Mouse (Mus musculus) embryonic facial prominence, embryonic 14.5 days (tissue): Measurements from ENCODE around the gene Cped1. TPM values are rescaled to one million over a fixed set of nuclear protein-coding genes. Genes with fewer than 3 reads are reported as not detected.

Source experiments
- ATAC-seq: fragments of 200-750 bp; cut with Nextera tagmentation; 2 replicates; pipeline ENCODE4 v1.8.0; 2017; ENCODE audit warnings: low read depth, moderate number of reproducible peaks, moderate TSS enrichment
- DNase-seq: peaks from one replicate; pipeline ENCODE4 v3.0.0-alpha.2; 2015; ENCODE audit warnings: low spot score
- H3K27ac ChIP-seq: fragments of 300-500 bp; sonication (generic); replicated peaks from 2 replicates; pipeline ENCODE4 v1.5.1; 2014; ENCODE audit warnings: low read depth, mild to moderate bottlenecking, low read length, moderate library complexity
- H3K27me3 ChIP-seq: fragments of 300-500 bp; sonication (generic); replicated peaks from 2 replicates; pipeline ENCODE4 v1.6.1; 2014; ENCODE audit warnings: low read length; ENCODE audit not compliant: control insufficient read depth, insufficient read depth
- H3K36me3 ChIP-seq: fragments of 300-500 bp; sonication (generic); 2 replicates; pipeline ENCODE4 v1.6.1; 2014; ENCODE audit warnings: low read length, mixed read lengths; ENCODE audit not compliant: control insufficient read depth, insufficient read depth
- H3K4me1 ChIP-seq: fragments of 300-500 bp; sonication (generic); 2 replicates; pipeline ENCODE4 v1.6.1; 2014; ENCODE audit warnings: antibody characterized with exemption, low read length; ENCODE audit not compliant: control insufficient read depth, insufficient read depth
- H3K4me2 ChIP-seq: fragments of 300-500 bp; sonication (generic); 2 replicates; pipeline ENCODE4 v1.6.1; 2014; ENCODE audit warnings: low read depth, mild to moderate bottlenecking, low read length, moderate library complexity, mixed read lengths
- H3K4me3 ChIP-seq: fragments of 300-500 bp; sonication (generic); 2 replicates; pipeline ENCODE4 v1.5.1; 2014; ENCODE audit warnings: low read depth, mild to moderate bottlenecking, low read length
- H3K9ac ChIP-seq: fragments of 300-500 bp; sonication (generic); 2 replicates; pipeline ENCODE4 v1.6.1; 2014; ENCODE audit warnings: low read depth, mild to moderate bottlenecking, low read length, moderate library complexity, mixed read lengths
- H3K9me3 ChIP-seq: fragments of 300-500 bp; sonication (generic); 2 replicates; pipeline ENCODE4 v1.6.1; 2016; ENCODE audit warnings: low read length; ENCODE audit not compliant: control insufficient read depth
- WGBS: fragments of 180-500 bp; shearing (Covaris S2); extraction: QIAGEN DNeasy Blood & Tissue Kit; methylation state at CpG from one replicate; pipeline ENCODE4 v1.1.7; 2014; 5-methylcytosine and 5-hydroxymethylcytosine counted together
- polyA plus RNA-seq: library from polyadenylated mRNA; unstranded; fragments of >200 nt; fragmentation: Nextera tagmentation; extraction: Ambion mirVana; gene quantifications from 2 replicates; pipeline ENCODE4 v1.2.1, GENCODE M21; 2014

The Cped1 gene
- polyA plus RNA-seq, 1 experiment from 2014 or later = 25.0 TPM

- H3K9ac ChIP-seq = no peak overlapping the region
- H3K4me2 ChIP-seq = no peak overlapping the region
- no peaks in the 10 kb centered on the region for H3K36me3 ChIP-seq
- H3K27me3 ChIP-seq = no peaks in the 10 kb centered on the region
- DNase-seq (no peak), ATAC-seq (no peak)
- no peak overlapping the region for H3K27ac ChIP-seq
- no peak overlapping the region for H3K4me3 ChIP-seq
- H3K9me3 ChIP-seq = no peaks in the 10 kb centered on the region
- 90% methylated on average over 3 of the region's 3 CpGs for WGBS
- H3K4me1 ChIP-seq = peaks cover 4% of the 10 kb centered on the region; the same call in 1 of the 2 replicates
Observed at GRCm38 (mm10) chr6:22198603-22199002, 212.9 kb downstream of the Cped1 start.

GRCm38 (mm10) chr6:22199473-22199872 lies 213.8 kb downstream of the Cped1 start:
- Histone ChIP-seq H3K4me1 (peaks cover 6% of the 10 kb centered on the region), H3K4me2 (no peak overlapping the region), H3K4me3 (no peak overlapping the region), H3K36me3 (no peaks in the 10 kb centered on the region), H3K9ac (no peak overlapping the region), H3K27ac (no peak overlapping the region), H3K9me3 (no peaks in the 10 kb centered on the region), H3K27me3 (no peaks in the 10 kb centered on the region)
- DNase-seq (no peak), ATAC-seq (no peak)
- 79% methylated on average over 2 of the region's 2 CpGs for WGBS

GRCm38 (mm10) chr6:22200133-22200532 lies 214.4 kb downstream of the Cped1 start:
- Histone ChIP-seq H3K4me3 (no peak overlapping the region), H3K36me3 (no peaks in the 10 kb centered on the region), H3K9me3 (no peaks in the 10 kb centered on the region), H3K4me1 (peaks cover 13% of the 10 kb centered on the region), H3K9ac (no peak overlapping the region), H3K4me2 (no peak overlapping the region), H3K27me3 (no peaks in the 10 kb centered on the region), H3K27ac (no peak overlapping the region)
- ATAC-seq (no peak), DNase-seq (no peak)
- 85% methylated on average over 3 of the region's 3 CpGs for WGBS

GRCm38 (mm10) chr6:22201879-22202278 lies 216.2 kb downstream of the Cped1 start:
- H3K27ac ChIP-seq = no peak overlapping the region
- no peak overlapping the region for H3K4me3 ChIP-seq
- no peak for DNase-seq
- no peak overlapping the region for H3K4me2 ChIP-seq
- H3K4me1 ChIP-seq = peaks cover 23% of the 10 kb centered on the region
- no peak for ATAC-seq
- no peaks in the 10 kb centered on the region for H3K9me3 ChIP-seq
- no peaks in the 10 kb centered on the region for H3K36me3 ChIP-seq
- WGBS = 72% methylated on average over 3 of the region's 3 CpGs
- H3K27me3 ChIP-seq = no peaks in the 10 kb centered on the region
- no peak overlapping the region for H3K9ac ChIP-seq

GRCm38 (mm10) chr6:22205030-22205750 lies 219.5 kb downstream of the Cped1 start:
- Histone ChIP-seq H3K9ac (no peak overlapping the region), H3K27me3 (no peaks in the 10 kb centered on the region), H3K4me3 (peak overlapping the region; percentile 5; the same call in 1 of the 2 replicates), H3K4me1 (peaks cover 23% of the 10 kb centered on the region), H3K36me3 (no peaks in the 10 kb centered on the region), H3K9me3 (no peaks in the 10 kb centered on the region), H3K4me2 (peak overlapping the region; percentile 46), H3K27ac (peak overlapping the region; percentile 44; the same call in 1 of the 2 replicates)
- ATAC-seq = no peak
- peak; percentile 55 for DNase-seq
- 58% methylated on average over 12 of the region's 12 CpGs for WGBS

- ATAC-seq (no peak), DNase-seq (peak; percentile 65)
- Histone ChIP-seq H3K4me3 (peak overlapping the region; percentile 5; the same call in 1 of the 2 replicates), H3K4me2 (peak overlapping the region; percentile 46), H3K9me3 (no peaks in the 10 kb centered on the region), H3K4me1 (peaks cover 23% of the 10 kb centered on the region), H3K27me3 (no peaks in the 10 kb centered on the region), H3K9ac (no peak overlapping the region), H3K27ac (0 out of 2 replicates have a peak overlapping the region, but pooled peaks have one; percentile 33), H3K36me3 (no peaks in the 10 kb centered on the region)
- WGBS = 25% methylated on average over 7 of the region's 7 CpGs
Observed at GRCm38 (mm10) chr6:22205751-22206121, 220.0 kb downstream of the Cped1 start.

- H3K4me2 ChIP-seq = peak overlapping the region; percentile 46
- no peak overlapping the region for H3K9ac ChIP-seq
- ATAC-seq (peak; percentile 65), DNase-seq (peak; percentile 81)
- H3K36me3 ChIP-seq = no peaks in the 10 kb centered on the region
- no peaks in the 10 kb centered on the region for H3K9me3 ChIP-seq
- H3K27me3 ChIP-seq = no peaks in the 10 kb centered on the region
- WGBS = 50% methylated on average over 14 of the region's 14 CpGs
- H3K27ac ChIP-seq = 0 out of 2 replicates have a peak overlapping the region, but pooled peaks have one; percentile 33
- peaks cover 23% of the 10 kb centered on the region for H3K4me1 ChIP-seq
- peak overlapping the region; percentile 5; the same call in 1 of the 2 replicates for H3K4me3 ChIP-seq
Observed at GRCm38 (mm10) chr6:22206179-22206578, 220.5 kb downstream of the Cped1 start.

- 47% methylated on average over 5 of the region's 6 CpGs for WGBS
- peak; percentile 41; the same call in 1 of the 2 replicates for ATAC-seq
- no peaks in the 10 kb centered on the region for H3K36me3 ChIP-seq
- no peak overlapping the region for H3K4me3 ChIP-seq
- H3K9me3 ChIP-seq = no peaks in the 10 kb centered on the region
- DNase-seq = peak; percentile 63
- H3K4me1 ChIP-seq = peaks cover 20% of the 10 kb centered on the region
- H3K27ac ChIP-seq = 0 out of 2 replicates have a peak overlapping the region, but pooled peaks have one; percentile 33
- H3K9ac ChIP-seq = no peak overlapping the region
- peak overlapping the region; percentile 46; the same call in 1 of the 2 replicates for H3K4me2 ChIP-seq
- H3K27me3 ChIP-seq = no peaks in the 10 kb centered on the region
Observed at GRCm38 (mm10) chr6:22206630-22207293, 221.0 kb downstream of the Cped1 start.
